Mouse (Mus musculus) forebrain, embryonic 11.5 days (tissue): ENCODE results near the gene Coq10a. TPM values are rescaled to one million over a fixed set of nuclear protein-coding genes. Genes with fewer than 3 reads are reported as not detected.

Experiments used
- ATAC-seq: fragments of 200-750 bp; cut with Nextera tagmentation; replicated peaks from 2 replicates; pipeline ENCODE4 v1.8.0; 2017; ENCODE audit warnings: moderate TSS enrichment; ENCODE audit not compliant: low FRiP score
- DNase-seq: peaks from one replicate; pipeline ENCODE4 v3.0.0-alpha.2; 2017; ENCODE audit warnings: low spot score
- H3K27ac ChIP-seq: fragments of 300-500 bp; sonication (generic); 2 replicates; pipeline ENCODE4 v1.5.1; 2014; ENCODE audit warnings: low read depth, low read length
- H3K27me3 ChIP-seq: fragments of 300-500 bp; sonication (generic); 2 replicates; pipeline ENCODE4 v1.6.1; 2014; ENCODE audit warnings: mild to moderate bottlenecking, low read length, mixed read lengths; ENCODE audit not compliant: control insufficient read depth, insufficient read depth
- H3K36me3 ChIP-seq: fragments of 300-500 bp; sonication (generic); 2 replicates; pipeline ENCODE4 v1.6.1; 2014; ENCODE audit warnings: mild to moderate bottlenecking, low read length, moderate library complexity, mixed read lengths; ENCODE audit not compliant: control insufficient read depth, insufficient read depth
- H3K4me1 ChIP-seq: fragments of 300-500 bp; sonication (generic); replicated peaks from 2 replicates; pipeline ENCODE4 v1.6.1; 2014; ENCODE audit warnings: low read length, mixed read lengths; ENCODE audit not compliant: control insufficient read depth, insufficient read depth
- H3K4me2 ChIP-seq: fragments of 300-500 bp; sonication (generic); 2 replicates; pipeline ENCODE4 v1.6.1; 2014; ENCODE audit warnings: low read depth, mild to moderate bottlenecking, low read length, moderate library complexity, mixed read lengths; ENCODE audit not compliant: severe bottlenecking
- H3K4me3 ChIP-seq: fragments of 300-500 bp; sonication (generic); 2 replicates; pipeline ENCODE4 v1.5.1; 2014; ENCODE audit warnings: low read depth, low read length
- H3K9ac ChIP-seq: fragments of 300-500 bp; sonication (generic); 2 replicates; pipeline ENCODE4 v1.6.1; 2014; ENCODE audit warnings: low read length
- H3K9me3 ChIP-seq: fragments of 300-500 bp; sonication (generic); 2 replicates; pipeline ENCODE4 v1.6.1; 2016; ENCODE audit warnings: low read length, mixed read lengths; ENCODE audit not compliant: control insufficient read depth
- WGBS: fragments of 180-500 bp; shearing (Covaris S2); extraction: QIAGEN DNeasy Blood & Tissue Kit; methylation state at CpG from one replicate; pipeline ENCODE4 v1.1.7; 2014; 5-methylcytosine and 5-hydroxymethylcytosine counted together
- polyA plus RNA-seq: library from polyadenylated mRNA; unstranded; fragments of >200 nt; fragmentation: Nextera tagmentation; extraction: Ambion mirVana; gene quantifications from 2 replicates; pipeline ENCODE4 v1.2.1, GENCODE M21; 2014

Gene Coq10a
- polyA plus RNA-seq, 1 experiment from 2014 or later, result 21.0 TPM

DNA sequence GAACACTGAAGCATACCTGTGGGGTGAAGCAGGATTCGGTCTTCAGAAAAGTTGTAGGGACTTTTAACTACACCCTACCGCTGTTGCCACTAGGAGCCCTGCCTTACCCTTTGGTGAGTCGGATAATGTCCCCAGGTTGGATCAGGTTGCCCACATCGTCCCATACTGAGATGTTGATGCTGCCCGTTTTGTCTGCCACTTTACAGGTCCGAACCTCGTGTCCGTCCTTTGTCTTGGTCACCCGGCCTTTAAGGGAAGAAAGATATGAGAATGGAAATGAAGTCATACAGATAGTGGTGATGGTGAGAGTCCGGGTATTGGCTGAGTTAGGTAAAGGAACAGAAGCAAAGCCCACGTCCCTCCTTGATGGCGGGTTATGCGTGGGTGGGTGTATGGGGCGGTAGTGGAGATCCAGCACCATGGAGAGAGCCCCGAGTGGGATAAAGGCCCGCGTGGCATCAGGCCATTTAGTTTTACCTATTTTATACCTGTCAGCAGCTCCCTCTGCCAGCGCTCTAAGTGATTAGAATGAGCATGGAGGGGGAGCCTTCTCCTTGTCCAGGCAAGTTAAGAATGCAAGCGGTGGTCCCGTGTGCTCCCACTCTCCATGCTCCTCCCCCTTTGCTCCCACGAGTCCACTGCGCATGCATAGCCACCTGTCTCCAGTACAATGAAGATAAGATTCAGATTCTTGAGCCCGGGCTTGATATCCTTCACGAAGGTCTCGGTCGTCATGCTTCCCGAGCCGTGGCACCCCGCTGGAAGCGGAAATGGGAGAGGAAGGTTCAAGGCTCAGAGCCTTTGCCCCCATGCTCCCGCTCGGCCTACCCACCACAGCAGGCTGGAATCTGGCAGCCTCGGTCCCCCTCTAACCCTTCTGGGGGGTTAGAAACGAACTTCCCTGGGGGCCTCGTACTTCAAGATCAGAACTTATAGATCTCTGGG, 40.1 kb upstream of the Coq10a start:
- ATAC-seq, result peak; percentile 13; the same call in 1 of the 2 replicates
- Histone ChIP-seq H3K4me1 (peaks cover 13% of the 10 kb centered on the region), H3K9me3 (no peaks in the 10 kb centered on the region), H3K4me2 (peak overlapping the region; percentile 96), H3K9ac (peak overlapping the region; percentile 96), H3K36me3 (no peaks in the 10 kb centered on the region), H3K27me3 (no peaks in the 10 kb centered on the region), H3K4me3 (peak overlapping the region; percentile 93), H3K27ac (peak overlapping the region; percentile 82)
- peak; percentile 69 for DNase-seq
- WGBS, result 19% methylated on average over 35 of the region's 35 CpGs

DNA sequence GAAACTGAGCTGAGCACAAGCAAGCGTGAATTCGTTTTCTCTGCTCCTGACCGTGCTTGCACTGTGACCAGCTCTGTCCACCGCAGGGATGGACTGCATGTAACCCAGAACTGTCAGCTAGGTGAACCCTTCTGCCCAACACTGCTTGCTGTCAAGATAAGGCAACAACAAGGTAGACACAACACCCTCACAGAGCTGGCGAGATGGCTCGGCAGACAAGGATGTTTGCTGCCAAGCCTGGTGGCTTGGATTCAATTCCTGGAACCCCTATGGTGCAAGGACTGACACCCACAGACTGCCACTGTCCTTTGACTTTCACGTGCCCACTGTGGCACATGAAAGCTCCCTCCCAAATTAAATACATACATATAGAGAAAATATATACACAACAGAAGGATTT, 35.1 kb upstream of the Coq10a start:
- no peak overlapping the region for H3K27ac ChIP-seq
- H3K36me3 ChIP-seq, result no peaks in the 10 kb centered on the region
- DNase-seq (no peak), ATAC-seq (no peak)
- no peaks in the 10 kb centered on the region; the same call in 1 of the 2 replicates for H3K4me1 ChIP-seq
- no peak overlapping the region for H3K4me3 ChIP-seq
- no peak overlapping the region for H3K9ac ChIP-seq
- H3K27me3 ChIP-seq, result no peaks in the 10 kb centered on the region
- no peak overlapping the region for H3K4me2 ChIP-seq
- no peaks in the 10 kb centered on the region for H3K9me3 ChIP-seq
- 88% methylated on average over 7 of the region's 7 CpGs for WGBS

DNA sequence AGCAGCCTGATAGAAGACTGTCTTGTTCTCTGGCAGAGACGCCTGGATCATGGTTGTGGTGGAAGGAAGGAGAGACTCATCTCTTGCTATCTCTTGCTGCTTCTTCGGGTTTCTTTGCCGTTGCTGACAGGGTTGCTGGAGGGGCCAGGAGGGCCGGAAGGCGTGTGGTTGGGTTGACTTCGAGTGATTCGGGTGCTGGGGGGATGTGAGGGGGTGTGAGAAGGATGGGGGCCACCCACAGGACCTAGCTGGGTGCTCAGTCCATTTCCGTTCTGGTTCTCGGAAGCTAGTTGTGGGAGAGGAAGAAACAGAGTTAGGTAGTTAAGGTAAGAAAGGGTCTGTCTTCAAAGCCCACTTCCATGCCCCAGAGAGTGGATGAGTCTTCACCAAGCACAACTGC, 32.8 kb upstream of the Coq10a start:
- H3K27me3 ChIP-seq, result no peaks in the 10 kb centered on the region
- no peaks in the 10 kb centered on the region for H3K9me3 ChIP-seq
- H3K27ac ChIP-seq, result no peak overlapping the region
- H3K4me1 ChIP-seq, result no peaks in the 10 kb centered on the region
- DNase-seq, result no peak
- H3K9ac ChIP-seq, result no peak overlapping the region
- ATAC-seq, result no peak
- WGBS, result 85% methylated on average over 9 of the region's 9 CpGs
- no peak overlapping the region for H3K4me2 ChIP-seq
- no peaks in the 10 kb centered on the region for H3K36me3 ChIP-seq
- H3K4me3 ChIP-seq, result no peak overlapping the region

DNA sequence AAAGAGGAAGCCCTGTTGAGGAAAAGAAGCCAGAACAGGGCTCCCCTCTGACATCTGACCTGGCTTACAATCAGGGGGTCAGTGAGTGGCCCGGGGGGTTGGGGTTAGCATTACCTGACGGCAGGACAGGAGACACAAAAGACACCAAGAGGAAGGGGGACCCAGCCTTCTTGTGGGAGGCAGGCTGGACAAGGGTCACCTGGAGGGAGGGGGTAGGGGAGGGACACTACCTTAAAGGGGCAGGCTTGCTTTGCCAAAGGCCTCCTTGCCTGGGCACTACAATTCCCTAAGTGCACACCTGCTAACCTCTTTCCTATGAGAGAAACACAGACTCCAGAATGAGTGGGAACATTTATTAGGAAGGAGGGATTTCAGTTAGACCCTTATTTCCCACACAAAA, 32.3 kb upstream of the Coq10a start, which contains the start of gene Slc39a5:
Slc39a5 (minus strand) TSS at position 174 of the 400 bp plus-strand sequence.
- H3K27ac ChIP-seq, result no peak within 1 kb of the TSS
- 18% methylated on average over 2 of the region's 2 CpGs for WGBS
- no peak within 1 kb of the TSS for H3K4me3 ChIP-seq
- H3K9ac ChIP-seq, result no peak within 1 kb of the TSS
- H3K9me3 ChIP-seq, result no peaks in the 10 kb centered on the region
- H3K4me2 ChIP-seq, result no peak within 1 kb of the TSS
- H3K27me3 ChIP-seq, result no peaks in the 10 kb centered on the region
- no peak for DNase-seq
- ATAC-seq, result no peak
- no peaks in the 10 kb centered on the region for H3K36me3 ChIP-seq
- no peaks in the 10 kb centered on the region for H3K4me1 ChIP-seq

DNA sequence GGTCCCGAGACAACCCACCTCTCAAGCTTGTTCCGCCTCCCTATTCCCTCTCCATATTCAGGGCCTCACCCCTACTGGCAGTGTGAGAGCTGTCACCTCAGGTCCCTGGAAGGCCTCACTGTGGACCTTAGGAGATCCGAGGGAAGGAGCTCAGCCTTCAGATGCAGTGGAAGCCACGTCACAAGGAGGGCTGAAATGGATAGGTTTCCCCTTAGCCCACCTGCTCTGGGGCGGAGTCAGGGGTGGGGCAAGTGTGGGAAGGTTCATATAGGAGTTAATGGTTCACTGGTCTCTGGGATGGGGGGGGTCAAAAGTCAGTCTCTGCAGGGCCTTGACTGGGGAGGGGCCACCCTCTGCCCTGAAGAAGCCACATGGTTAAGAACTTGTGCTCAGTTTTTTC, 31.5 kb upstream of the Coq10a start:
- Histone ChIP-seq H3K27me3 (no peaks in the 10 kb centered on the region), H3K9ac (no peak overlapping the region), H3K4me1 (no peaks in the 10 kb centered on the region), H3K9me3 (no peaks in the 10 kb centered on the region), H3K36me3 (no peaks in the 10 kb centered on the region), H3K27ac (no peak overlapping the region), H3K4me2 (no peak overlapping the region), H3K4me3 (no peak overlapping the region)
- 32% methylated on average over 5 of the region's 5 CpGs for WGBS
- no peak for DNase-seq
- ATAC-seq, result no peak

DNA sequence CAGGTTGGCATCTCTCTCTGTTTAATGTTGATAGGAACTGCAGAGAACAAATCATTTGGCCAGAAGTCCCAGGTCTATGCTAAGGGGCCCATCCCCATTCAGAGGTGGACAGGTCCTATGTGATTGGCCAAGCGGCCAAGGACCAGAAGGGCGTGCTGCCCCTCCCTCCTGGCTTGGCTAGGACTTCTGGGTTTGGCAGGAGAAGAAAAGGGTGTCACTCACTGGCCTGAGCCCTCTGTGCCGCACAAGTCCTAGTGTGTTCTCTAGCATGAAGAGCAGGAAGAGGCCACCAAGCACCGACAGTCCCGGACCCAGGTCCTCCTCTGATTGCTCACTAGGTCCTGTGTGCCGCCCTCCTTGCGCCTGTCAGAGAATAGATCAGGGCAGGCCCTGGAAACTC, 28.7 kb upstream of the Coq10a start:
- H3K4me1 ChIP-seq, result no peaks in the 10 kb centered on the region
- no peaks in the 10 kb centered on the region for H3K27me3 ChIP-seq
- ATAC-seq, result no peak
- H3K4me3 ChIP-seq, result no peak overlapping the region
- WGBS, result 61% methylated on average over 7 of the region's 7 CpGs
- no peaks in the 10 kb centered on the region for H3K36me3 ChIP-seq
- DNase-seq, result no peak
- no peak overlapping the region for H3K9ac ChIP-seq
- no peak overlapping the region for H3K4me2 ChIP-seq
- no peak overlapping the region for H3K27ac ChIP-seq
- no peaks in the 10 kb centered on the region for H3K9me3 ChIP-seq

DNA sequence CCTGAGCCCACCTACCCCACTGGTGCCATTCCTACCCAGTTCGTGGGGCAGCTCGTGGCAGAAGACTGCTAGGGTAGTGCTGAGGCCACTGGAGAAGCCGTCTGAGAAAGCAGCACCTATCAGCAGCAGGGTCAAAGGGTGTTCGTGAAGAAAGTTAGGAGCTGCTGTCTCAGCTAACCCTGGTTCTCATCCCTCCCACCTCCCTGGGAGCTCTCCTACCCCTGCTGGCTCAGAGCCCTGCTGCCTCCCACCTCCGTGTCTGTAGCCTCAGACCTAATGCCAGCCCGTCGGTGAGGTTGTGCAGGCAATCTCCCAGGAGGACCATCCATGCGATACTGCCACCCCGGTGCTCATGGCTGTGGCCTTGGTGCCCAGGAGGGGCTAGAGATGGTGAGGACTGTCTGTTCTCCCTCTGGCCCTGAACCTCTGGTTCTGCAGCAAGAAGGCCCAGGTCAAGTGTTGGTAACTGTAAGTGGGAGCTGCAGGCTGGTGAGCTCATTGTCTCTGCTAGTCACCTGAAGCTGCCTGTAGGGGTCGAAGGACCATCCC, 28.0 kb upstream of the Coq10a start:
- Histone ChIP-seq H3K27ac (no peak overlapping the region), H3K4me3 (no peak overlapping the region), H3K36me3 (peaks cover 2% of the 10 kb centered on the region), H3K4me2 (no peak overlapping the region), H3K9ac (no peak overlapping the region), H3K27me3 (no peaks in the 10 kb centered on the region), H3K9me3 (no peaks in the 10 kb centered on the region), H3K4me1 (no peaks in the 10 kb centered on the region)
- 78% methylated on average over 10 of the region's 10 CpGs for WGBS
- DNase-seq, result no peak
- ATAC-seq, result no peak

DNA sequence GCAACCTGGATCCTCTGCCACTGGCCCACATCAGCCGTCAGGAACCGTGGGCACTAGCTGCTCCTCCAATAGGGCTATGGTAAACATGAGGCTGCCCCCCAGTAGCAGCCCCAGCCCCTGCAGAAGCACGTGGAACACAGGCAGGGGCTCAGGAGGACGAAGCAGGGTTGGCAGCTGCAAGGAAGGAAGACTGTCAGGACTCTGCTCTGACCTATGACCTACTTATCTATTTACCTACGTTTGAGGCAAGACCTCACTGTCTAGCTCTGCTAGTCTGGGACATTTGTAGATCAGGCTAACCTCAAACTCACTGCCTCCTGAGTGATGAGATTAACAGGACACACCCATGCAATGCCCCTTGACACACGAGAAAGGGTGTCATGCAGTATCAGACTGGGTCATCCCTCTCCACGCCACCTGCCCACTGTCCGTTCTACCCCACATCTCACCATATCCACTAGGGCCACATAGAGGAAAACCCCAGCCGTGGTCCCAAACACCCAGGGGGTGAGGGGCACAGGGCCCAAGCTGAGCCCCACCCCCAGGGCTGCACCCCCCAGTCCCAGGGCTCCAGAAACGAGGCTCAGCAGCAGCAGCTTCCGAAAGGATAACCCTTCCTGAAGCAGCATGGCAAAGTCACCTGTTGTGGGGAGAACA, 27.3 kb upstream of the Coq10a start:
- Histone ChIP-seq H3K27ac (no peak overlapping the region), H3K4me3 (no peak overlapping the region), H3K27me3 (no peaks in the 10 kb centered on the region), H3K4me1 (no peaks in the 10 kb centered on the region), H3K9me3 (no peaks in the 10 kb centered on the region), H3K9ac (no peak overlapping the region), H3K36me3 (peaks cover 2% of the 10 kb centered on the region), H3K4me2 (no peak overlapping the region)
- no peak for DNase-seq
- 76% methylated on average over 11 of the region's 11 CpGs for WGBS
- no peak for ATAC-seq
